Mouse (Mus musculus): ENCODE results near the gene Phf11d.
"Not testable (repeated sequence)": the region's sequence is repeated elsewhere in the genome, so short reads cannot be mapped to it uniquely, and the experiment has no call there.

Phf11d gene

GRCm38 (mm10) chr14:59365244-59365644 lies at the start of gene Phf11d:
Gene Phf11d, minus strand, starts transcription at chr14:59365470.
- DNase-seq (ENCODE audit: low read depth, low spot score), result peak; percentile 33

GRCm38 (mm10) chr14:59414979-59415378 lies 49.7 kb upstream of the Phf11d start:
- DNase-seq (ENCODE audit: low read depth, low spot score), result not testable (repeated sequence)

GRCm38 (mm10) chr14:59396999-59397398 lies 31.7 kb upstream of the Phf11d start:
- DNase-seq (ENCODE audit: low read depth, low spot score), result no peak

- DNase-seq (ENCODE audit: low read depth, low spot score), result no peak
Observed at GRCm38 (mm10) chr14:59395281-59395680, 30.0 kb upstream of the Phf11d start, which contains the start of gene Phf11c. Gene Phf11c, minus strand, starts transcription at chr14:59395381.

- DNase-seq (ENCODE audit: low read depth, low spot score), result not testable (repeated sequence)
Observed at GRCm38 (mm10) chr14:59390181-59390580, 24.9 kb upstream of the Phf11d start.

GRCm38 (mm10) chr14:59389532-59389931 lies 24.3 kb upstream of the Phf11d start:
- no peak for DNase-seq (ENCODE audit: low read depth, low spot score)

GRCm38 (mm10) chr14:59370348-59371068 lies 5.2 kb upstream of the Phf11d start:
- DNase-seq (ENCODE audit: low read depth, low spot score), result no peak

- DNase-seq (ENCODE audit: low read depth, low spot score), result no peak
Observed at GRCm38 (mm10) chr14:59366386-59367105, 1.3 kb upstream of the Phf11d start.

GRCm38 (mm10) chr14:59341189-59341588 lies 24.1 kb downstream of the Phf11d start, which contains the start of gene Phf11b:
Gene Phf11b, minus strand, starts transcription at chr14:59341351.
- not testable (repeated sequence) for DNase-seq (ENCODE audit: low read depth, low spot score)

- no peak for DNase-seq (ENCODE audit: low read depth, low spot score)
Observed at GRCm38 (mm10) chr14:59339541-59339940, 25.7 kb downstream of the Phf11d start.

GRCm38 (mm10) chr14:59336056-59336455 lies 29.2 kb downstream of the Phf11d start:
- DNase-seq (ENCODE audit: low read depth, low spot score), result not testable (repeated sequence)

- peak; percentile 2 for DNase-seq (ENCODE audit: low read depth, low spot score)
Observed at GRCm38 (mm10) chr14:59330499-59330898, 34.8 kb downstream of the Phf11d start.

- DNase-seq (ENCODE audit: low read depth, low spot score), result not testable (repeated sequence)
Observed at GRCm38 (mm10) chr14:59319970-59320369, 45.3 kb downstream of the Phf11d start.

- not testable (repeated sequence) for DNase-seq (ENCODE audit: low read depth, low spot score)
Observed at GRCm38 (mm10) chr14:59319036-59319435, 46.2 kb downstream of the Phf11d start.

Measured in telencephalon, adult 2 months (tissue).